Mouse (Mus musculus) cerebellum, postnatal 25 days (tissue): ENCODE data around the gene Ms4a14.
"Not testable (repeated sequence)": the region's sequence is repeated elsewhere in the genome, so short reads cannot be mapped to it uniquely, and the experiment has no call there.

ENCODE experiments used
- DNase-seq, 2 experiments: peaks; one replicate each; pipeline ENCODE4 v3.0.0; 2021; ENCODE audit warnings: mixed read lengths in 2 of 2

Gene Ms4a14

DNA sequence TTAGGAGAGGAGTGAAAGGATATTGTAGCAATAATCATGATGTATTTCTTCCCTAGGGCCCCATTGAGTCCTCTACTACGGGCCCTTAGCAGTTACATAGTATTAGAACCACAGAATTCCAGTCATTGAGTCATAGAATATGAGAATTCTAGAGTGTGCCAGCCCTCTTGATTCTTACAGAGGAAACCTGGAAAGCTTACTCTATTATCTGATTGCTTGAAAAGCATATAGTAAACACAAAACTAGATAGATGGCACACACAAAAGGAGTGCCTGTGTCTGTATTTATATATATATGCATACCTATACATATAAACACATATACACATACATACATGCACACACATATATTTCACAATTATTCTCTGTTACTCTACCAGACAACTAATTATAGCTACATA is at the start of gene Ms4a14:
Ms4a14 (minus strand) TSS at position 101 of the 400 bp plus-strand sequence.
- DNase-seq, result no peak

DNA sequence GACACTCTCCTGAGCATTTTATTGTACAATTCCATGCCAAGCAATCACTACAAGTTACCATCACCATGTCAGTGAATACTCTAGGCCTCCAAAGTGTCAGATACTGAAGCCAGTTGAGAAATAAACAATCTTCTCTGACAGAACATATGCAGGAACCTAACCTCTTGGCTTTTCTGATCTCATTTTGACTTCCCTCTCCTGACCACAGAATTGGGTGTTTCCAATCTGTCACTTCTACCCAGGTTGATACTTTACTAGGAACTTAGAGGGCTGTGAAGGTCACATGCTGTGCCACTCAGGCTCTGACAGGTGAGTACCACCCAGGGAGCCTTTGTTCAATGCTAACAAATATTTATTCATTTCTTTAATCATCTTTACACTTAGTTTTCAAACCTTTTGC is 47.7 kb upstream of the Ms4a14 start:
- DNase-seq, result no peak

DNA sequence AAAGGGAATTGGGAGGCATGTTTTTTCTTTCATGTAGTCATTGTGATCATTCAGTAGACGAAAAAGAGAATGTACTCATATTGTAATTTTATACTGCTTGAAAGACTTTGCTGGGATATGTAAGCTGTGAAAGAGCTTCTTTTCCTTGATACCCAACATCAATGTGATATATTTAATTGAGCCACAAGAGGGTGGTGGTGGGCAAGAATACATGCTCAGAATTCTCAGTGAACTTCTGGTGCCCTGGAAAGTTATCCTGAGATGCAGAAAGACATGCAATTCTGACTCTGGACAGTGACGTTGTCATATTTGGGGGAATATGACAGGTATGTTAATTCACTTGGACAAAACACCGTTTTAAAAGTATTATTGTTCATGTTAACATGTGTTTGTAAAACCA is 45.9 kb upstream of the Ms4a14 start:
- no peak for DNase-seq

DNA sequence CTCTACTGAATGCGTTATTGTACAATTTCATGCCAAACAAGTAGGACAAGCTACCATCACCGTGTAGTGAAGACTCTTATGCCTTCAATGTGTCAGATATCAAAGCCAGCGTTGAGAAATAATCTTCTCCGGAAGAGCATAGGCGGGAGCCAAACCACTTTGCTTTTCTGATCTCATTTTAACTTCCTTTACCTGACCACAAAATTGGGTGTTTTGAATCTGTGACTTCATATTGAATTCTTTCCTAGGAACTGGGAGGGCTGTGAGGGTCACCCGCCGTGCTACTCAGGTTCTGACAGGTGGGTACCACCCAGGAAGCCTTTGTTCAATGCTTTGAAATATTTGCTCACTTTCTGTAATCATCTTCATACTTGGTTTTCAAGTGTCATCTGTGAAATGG is 41.5 kb upstream of the Ms4a14 start:
- no peak for DNase-seq

DNA sequence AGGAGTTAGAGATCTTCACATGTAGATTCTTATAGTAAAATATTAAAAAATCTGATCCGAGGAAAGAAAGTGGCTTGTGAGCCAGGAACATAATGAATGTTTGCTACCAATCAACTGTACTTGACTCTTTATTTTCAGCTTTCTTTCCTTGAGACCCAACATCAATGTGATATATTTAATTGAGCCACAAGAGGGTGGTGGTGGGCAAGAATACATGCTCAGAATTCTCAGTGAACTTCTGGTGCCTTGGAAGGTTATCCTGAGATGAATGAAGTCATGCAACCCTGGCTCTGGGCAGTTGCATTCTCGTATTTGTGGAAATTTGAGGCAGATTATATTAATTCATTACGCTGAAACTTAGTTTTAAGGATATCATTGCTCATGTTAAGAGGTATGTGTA is 37.6 kb upstream of the Ms4a14 start:
- DNase-seq, result no peak

DNA sequence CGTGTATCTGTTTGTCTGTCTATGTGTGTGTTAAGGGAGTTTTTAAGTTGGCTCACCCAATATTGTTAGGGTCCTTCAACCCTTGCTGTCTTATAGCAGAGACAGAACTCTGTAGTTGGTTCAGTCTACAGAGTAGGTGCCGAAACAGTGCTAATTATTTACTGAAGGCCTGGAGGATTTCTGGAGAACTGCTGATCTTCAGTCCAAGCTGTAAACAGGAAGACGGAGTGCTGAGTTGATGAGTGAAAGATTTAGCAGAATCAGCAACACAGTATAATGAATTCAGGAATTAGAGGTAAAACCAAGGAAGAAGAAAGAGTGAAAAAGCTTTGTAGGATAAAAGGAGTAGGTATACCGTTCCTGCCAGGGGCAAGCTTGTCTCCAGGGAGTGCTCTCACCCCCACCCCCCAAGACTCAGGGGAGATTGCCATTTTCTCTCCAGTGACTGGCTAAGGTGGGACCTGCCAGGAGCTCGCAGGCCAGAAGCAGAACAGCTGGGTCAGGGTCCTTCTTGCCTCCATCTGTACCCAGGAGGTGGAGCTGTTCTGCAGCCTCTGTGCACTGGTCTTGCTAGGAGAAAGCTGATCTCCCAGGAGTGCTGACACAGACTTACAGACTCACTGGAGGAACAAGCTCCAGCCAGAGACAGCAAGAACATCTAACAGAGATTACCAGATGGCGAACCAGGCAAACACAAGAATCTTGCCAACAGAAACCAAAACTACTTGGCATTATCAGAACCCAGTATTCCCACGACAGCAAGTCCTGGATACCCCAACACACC is 35.6 kb upstream of the Ms4a14 start:
- no peak for DNase-seq

DNA sequence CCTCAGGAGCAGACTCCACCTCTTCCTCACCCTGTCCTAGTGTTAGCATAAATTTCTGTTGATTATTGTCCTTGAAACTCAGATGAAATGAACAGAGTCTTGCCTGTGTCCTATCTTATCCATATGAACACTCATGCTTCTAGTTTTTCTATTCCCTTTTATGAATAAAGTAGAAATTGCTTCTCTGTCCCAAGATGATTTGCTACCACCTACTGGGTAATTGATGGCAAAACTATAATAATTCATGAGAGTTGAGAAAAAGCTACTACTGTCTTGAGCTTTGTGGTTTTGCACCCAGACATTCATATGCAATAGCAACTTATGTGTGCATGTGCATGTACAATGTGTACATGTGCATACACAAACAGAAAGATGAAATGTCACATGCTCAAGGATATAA is 29.7 kb upstream of the Ms4a14 start:
- no peak for DNase-seq

DNA sequence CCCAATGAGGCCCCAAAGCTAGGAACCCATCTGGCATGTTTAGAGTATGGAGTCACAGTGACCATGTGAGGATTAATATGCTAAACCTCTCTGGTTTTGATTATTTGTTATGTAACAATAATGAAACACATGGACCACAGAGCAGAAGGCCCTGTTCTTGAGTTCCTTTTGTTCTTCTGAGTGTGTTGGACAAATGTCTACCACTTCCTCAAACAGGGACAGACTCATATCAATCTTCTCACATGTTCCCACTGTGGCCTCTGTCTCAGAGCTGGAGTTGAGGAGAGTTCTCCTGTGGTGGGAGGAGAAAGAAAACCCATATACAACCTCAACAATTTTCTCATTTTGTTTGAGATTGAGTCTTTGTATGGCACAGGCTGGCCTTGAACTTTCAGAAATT is 28.9 kb upstream of the Ms4a14 start:
- no peak for DNase-seq

DNA sequence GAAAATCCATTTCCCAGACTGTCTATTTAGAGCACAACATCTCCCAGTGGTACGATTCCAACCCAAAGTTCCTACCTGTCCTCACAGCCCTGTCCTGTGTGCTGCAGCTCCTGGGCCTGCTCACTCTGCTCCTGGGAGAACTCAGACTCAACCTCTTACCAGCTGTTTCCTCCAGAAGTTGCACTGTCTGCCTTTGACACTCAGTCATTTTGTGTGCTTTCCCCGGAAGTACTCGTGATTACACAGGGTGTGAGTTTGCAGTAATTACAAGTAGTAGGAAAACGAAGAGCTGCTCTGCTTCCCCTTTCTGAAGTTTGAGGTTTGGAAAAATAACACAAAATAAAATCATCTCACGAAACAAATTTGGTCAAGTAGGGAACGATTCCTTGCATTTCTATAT is 21.7 kb upstream of the Ms4a14 start, which contains the start of gene Ms4a7:
Ms4a7 (minus strand) TSS at position 215 of the 400 bp plus-strand sequence.
- DNase-seq, result no peak

DNA sequence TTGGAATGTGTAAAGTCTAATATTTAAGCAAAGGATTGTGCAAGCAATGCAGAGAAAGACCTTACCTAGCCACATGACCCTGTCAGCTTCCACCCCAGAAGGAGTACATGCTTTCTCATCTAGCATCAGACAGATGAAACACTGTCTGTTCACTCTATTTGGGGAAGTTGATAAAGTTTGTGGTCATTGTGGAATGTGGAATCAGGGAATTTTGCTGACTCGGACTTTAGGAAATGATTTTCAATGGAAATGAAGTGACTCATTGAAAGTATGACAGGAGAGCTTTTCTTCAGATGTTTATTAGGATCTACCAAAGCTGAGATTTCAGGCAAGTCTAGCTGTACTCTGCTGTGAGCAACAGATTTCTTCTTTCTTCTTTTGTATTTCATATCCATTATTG is 6.9 kb upstream of the Ms4a14 start:
- DNase-seq, result no peak

DNA sequence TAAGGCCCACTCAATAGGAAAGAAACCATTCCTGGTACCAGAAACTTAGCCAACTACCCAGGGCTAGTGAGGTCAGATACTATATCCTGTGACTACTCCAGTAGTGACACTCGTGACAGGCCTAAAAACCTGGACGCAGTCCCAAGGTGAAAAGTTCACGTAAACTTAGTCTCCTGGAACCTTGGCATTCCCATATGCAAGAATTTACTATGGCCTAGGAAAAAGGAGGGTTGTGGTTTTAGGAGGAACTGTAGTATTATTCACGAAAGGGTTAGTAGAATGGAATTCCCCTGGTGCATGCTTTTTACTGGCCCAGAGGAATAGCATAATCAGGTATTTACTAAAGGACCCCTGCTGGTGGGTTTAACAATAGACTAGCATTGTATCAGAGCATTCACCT is 2.5 kb upstream of the Ms4a14 start:
- no peak for DNase-seq

DNA sequence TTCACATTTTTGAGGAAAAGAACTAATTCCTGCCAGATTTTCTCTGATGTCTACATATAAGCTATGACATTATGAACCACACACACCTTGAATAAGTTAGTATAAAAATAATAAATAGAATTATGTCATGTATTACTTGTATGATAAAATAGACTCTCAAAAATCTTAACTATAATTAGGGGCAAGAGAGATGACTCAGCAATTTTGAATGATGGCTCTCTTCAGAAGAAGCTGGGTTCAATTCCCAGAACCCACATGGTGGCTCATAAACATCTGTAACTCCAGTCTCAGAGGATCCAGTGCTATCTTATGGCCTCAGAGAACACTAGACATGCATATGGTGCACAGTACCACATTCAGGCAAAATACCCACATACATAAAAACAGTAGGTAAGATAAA is 5.4 kb downstream of the Ms4a14 start:
- no peak for DNase-seq

DNA sequence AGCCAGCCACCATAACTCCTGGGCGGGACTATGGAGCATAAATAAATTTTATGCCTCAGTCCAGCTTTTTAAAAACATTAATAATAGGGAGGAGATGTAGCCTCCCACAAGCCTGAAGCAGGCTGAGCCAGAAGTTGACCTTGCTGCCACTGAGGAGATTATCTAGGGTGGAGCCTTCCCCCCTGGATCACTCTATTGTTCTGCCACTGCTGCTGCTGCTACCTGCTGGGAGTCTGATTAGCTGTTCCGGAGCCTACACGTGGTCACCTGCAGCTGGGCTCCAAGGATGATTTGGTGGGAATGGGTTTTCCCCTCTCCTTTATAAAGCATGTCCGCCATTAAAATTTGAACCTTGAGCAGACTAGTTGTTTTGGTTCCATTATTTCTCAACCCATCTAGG is 14.7 kb downstream of the Ms4a14 start:
- DNase-seq, result not testable (repeated sequence)

DNA sequence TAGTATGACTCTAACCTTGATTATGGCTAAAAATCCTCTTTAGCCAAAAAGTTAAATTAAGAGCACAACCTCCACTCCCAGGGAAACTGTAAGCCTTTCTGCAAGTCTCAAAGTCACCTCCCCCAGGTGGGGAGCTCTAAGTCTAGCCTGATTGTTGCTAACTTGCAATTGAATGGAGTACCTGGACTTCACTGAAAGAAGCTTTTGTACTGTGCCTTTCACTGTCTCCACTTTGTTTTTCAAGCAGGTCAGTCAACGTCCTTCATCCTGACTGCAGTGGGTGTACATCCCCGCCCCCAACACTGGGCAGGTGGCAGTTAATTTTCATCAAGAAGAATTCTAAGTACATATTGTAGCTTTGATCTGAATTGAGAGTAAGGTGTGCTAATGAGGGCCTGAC is 15.3 kb downstream of the Ms4a14 start:
- DNase-seq, result no peak

DNA sequence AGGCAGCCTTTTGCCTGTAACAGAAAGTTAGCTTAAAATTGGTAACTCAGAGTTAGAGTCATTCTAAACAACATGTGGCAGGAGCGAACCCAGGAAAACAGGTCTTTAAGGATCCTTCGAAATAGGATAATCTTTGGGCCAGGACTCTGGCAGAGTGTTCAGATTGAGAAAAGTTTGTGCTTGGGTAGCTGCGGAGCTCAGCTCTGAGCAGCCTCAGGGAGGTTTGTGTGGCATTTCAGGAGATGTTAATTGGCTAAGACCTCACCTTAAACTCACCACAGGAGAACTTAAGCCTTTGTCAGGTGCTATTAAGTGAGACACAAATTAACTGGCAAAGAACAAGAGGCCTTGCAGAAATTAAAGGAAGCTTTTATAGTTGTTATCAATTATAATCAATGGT is 20.6 kb downstream of the Ms4a14 start:
- DNase-seq, result not testable (repeated sequence)

DNA sequence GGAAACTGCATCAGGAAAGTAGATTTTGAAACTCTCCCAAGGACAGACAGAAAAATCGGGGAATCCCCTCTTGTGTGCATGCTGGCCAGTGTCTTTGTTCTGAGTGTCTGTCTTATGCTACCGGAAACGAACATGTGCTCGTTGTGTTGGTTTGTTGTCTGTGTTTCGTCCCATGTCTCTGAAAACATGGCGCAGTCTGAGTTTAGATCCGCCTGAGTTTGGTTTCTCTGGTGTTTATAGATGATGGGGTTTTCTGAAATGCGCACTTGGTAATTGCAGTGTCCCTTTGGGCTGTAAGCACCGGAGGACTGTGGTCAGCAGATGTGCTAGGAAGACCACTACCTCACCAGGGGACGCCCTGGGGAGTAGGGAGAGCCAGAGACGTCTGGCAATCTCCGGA is 21.3 kb downstream of the Ms4a14 start:
- DNase-seq, result no peak

DNA sequence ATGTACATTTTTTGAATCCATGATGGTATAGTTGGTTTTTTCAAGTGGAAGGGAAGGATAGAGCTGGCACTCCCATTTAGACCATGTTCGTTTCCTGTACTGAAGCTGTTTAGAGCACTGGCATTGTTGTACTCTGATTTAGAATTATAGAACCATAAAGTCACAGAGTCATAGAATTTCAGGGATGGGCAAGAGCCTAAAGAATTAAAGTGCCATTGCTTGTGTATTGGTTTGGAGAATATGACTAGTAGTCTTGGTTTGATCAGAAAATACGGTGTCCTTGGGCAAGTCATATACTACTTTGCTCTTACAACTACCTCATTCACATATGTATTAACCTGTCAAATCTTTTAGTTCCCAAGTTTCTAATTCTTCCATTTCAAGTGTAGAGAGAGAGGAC is 30.5 kb downstream of the Ms4a14 start, which contains the start of gene Ms4a5:
Ms4a5 (minus strand) TSS at position 101 of the 400 bp plus-strand sequence.
- no peak for DNase-seq

DNA sequence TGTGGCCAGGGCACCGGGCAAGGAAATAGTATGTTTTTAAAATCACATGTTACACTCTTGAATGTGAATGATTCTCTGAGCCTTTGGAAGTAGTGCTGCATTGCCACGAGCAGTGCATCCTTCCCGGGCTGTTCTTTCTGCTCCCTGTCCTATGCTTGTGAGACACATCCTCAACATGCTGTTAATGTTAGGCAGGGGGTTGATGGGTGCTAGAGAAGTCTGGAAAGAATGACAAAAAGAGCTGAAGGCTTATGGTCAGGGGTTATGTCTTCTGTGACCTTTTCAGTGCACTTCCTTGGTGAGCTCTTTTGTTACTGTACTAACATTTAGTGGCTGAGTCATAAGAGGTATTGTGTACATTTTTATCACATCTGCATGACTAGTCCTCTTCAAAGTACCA is 34.0 kb downstream of the Ms4a14 start:
- DNase-seq, result no peak

DNA sequence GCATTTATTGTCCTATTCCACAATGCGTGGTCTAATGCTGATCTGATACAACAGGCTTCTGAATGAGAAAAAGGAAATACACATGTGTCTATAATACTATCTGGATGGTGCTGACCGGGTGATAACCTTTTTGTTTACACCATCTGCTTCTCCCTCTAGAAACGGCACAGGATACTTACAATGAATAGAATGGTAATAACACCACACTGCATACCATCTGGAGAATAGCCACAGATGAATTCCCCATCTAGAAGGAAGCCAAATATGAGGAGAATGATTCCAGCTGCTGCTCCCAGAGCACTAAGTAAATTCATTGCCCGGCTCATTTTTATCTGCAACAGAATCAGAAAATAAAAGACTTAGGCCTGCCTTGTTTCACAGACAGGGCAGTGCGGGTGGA is 37.8 kb downstream of the Ms4a14 start:
- DNase-seq, result no peak

DNA sequence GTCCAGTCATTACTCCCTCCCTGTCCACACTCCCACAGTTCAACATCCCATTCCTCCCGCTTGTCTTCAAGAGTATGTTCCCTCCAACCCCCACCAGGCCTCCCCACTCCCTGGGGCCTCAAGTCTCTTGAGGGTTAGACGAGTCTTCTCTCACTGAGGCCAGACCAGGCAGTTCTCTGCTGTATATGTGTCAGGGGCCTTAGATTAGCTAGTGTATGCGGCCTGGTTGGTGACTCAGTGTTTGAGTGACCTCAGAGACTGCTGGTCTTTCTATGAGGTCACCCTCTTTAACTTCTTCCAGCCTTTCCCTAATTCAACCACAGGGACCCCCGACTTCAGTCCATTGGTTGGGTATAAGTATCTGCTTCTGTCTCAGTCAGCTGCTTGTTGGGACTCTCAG is 47.3 kb downstream of the Ms4a14 start:
- no peak for DNase-seq

DNA sequence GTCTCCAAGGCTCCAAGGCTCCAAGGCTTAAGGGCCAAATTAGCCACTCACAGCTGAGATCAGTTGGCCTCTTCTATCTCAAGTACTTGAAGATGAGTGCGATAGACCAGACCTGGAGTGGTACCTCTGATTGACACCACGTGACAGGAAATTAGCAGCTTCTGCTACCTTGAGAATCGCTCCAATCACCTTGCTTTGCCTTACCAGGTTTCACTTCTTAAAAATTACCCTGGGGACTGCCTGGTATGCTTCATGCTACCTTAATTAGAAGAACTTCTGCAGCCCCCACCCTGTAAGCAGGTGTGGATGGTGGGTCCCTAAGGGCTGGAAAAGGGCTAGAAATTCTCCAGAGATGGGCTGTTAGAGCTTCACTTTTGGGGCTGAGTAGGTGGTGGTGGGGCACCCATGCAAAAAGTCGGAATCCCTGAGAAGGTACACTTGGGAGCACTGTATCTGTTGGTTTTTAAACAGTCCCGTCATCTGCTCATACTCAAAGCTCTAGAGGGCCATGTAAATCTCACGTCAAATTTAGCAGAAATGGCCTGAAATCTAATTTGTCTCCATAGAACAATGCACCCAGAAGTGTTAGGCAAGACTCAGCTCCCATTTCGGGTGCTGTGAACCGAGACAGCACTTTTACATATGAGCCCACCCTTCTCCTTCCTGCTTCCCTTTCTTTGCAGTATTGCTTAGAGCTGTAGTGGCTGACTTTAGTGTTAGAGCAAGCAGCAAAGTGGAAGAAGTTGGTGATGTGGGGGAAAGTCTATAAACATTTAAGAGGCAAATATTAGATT is 48.0 kb downstream of the Ms4a14 start, which contains the start of gene Ms4a1:
Ms4a1 (minus strand) TSS at position 190 of the 794 bp plus-strand sequence.
- DNase-seq, result no peak

DNA sequence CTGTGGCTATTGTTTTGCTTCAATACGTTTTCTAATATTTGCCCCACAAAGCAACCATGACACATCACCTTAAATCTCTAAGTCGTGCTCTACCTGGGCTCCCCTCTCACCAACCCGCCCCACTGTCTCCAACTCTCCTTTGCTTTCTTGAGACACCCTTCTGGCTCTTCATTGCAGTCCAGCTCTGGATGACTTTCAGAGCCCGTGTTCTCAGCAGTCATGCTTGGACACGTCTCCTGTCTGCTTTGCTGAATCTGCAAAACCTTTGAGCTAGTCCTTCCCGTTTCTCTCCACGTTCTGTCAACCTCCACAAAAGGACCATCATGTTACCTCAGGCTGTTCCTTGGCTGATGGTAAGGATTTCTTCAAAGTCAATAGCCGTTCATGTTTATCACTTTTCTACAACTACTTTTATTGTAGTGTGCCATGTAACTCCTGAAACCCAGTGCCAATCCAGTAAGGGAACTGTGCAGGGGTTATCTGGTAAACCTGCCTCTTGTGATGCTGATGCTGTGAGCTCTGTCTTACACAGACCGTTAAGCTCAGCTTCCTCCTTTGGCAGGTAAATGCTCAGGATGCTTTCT is 49.6 kb downstream of the Ms4a14 start:
- DNase-seq, result no peak

DNA sequence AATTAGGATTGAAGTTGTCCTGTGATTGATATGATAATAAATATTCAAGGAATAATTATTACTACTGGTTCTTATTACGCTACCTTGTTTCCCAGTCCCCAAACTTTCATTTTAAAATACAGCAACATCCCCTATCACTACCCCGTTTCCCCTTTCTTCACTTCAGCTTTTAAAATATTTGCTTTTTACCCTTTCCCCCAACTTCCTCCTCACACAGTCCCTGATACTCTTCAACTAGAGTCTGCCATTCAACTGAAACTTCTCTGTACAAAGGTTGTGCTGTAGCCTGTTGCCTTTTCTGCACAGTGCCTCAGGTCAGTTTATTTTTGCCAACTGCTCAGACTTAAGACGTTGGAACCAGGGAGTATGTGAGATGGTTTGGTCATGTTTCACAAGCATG is 50.7 kb downstream of the Ms4a14 start:
- DNase-seq, result no peak

DNA sequence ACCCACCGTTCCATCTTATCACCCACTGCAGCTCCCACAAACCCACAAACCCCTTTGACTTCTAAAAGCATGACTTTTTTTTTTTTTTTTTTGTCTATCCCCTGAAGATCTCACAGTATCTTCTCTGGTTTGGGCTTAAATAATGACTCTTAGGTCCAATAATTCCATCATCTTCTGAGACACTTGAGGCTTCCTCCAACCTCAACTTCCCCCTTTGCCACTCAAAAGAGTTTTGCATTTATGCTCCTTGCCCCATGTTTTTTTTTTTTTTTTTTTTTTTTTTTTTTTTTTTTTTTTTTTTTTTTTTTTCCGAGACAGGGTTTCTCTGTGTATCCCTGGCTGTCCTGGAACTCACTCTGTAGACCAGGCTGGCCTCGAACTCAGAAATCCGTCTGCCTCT is 51.3 kb downstream of the Ms4a14 start:
- not testable (repeated sequence) for DNase-seq
